Mouse (Mus musculus): ENCODE results near the gene Ang2.

DNA sequence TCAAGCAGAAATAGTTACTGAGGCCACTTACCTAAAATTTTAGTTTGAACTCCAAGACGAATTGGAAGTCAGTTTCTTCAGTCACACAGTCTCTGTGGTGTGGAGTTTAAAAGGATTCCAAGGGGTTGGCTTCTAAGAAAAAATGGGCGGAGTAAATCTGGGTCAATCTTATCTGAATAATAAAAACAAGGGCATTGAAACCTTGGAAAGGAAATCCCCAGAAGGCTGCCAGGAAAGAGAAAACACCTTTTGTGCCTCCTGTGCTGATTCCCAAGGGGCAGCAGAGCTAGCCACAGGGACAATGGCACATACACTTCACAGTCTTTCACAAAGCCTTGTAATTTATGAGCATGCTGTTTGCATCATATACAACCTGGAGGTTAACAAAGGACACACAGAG, 52.3 kb downstream of the Ang2 start, which contains the start of gene Rnase1:
- TF ChIP-seq TAL1 (IDR thresholded peaks at IDR 0.05; ENCODE audit: low read length): no peak
- no peak for TF ChIP-seq GATA1 (IDR thresholded peaks at IDR 0.05; ENCODE audit: low read length)
